Comparison of ENCODE assay signal across 25 mouse cellular contexts in genomic region chr10:20435913-20436312, GRCm38 (mm10).
"Had no signal": no experiment of that assay in that cellular context is flagged by ENCODE, and none has a peak within 500 bp of the region (broad histone marks: within the 10 kb centered on the region; RNA-seq: fewer than 3 reads in every experiment).

No protein-coding gene starts in this region.

- ATAC-seq: hindbrain, embryonic 16.5 days; inflammation-experienced regulatory T-cells, adult 6 months; intestine, embryonic 15.5 days; intestine, postnatal 0 days; liver, embryonic 12.5 days had no signal

- H3K36me3 ChIP-seq: heart, embryonic 10.5 days; hindbrain, embryonic 10.5 days; hindbrain, embryonic 12.5 days; intestine, embryonic 15.5 days; limb, embryonic 13.5 days; liver, embryonic 12.5 days had no signal

- H3K9me3 ChIP-seq: heart, embryonic 10.5 days; heart, embryonic 12.5 days; hindbrain, embryonic 10.5 days; hindbrain, embryonic 12.5 days; intestine, embryonic 15.5 days; limb, embryonic 13.5 days; limb, embryonic 15.5 days; liver, embryonic 12.5 days had no signal

- H3K4me2 ChIP-seq: heart, embryonic 12.5 days; hindbrain, embryonic 12.5 days; hindbrain, embryonic 14.5 days; intestine, embryonic 15.5 days; limb, embryonic 13.5 days; limb, embryonic 15.5 days; liver, embryonic 12.5 days had no signal

- H3K27ac ChIP-seq: gastrocnemius, adult 2 months; heart, embryonic 10.5 days; hindbrain, embryonic 10.5 days; hindbrain, embryonic 12.5 days; hindbrain, embryonic 14.5 days; intestine, embryonic 15.5 days; layer of hippocampus, adult 2 months; left cerebral cortex, adult 2 months; limb, embryonic 13.5 days; limb, embryonic 15.5 days; liver, embryonic 12.5 days; liver, embryonic 14.5 days had no signal

- H3K4me3 ChIP-seq: gastrocnemius, adult 2 months; heart, embryonic 10.5 days; heart, embryonic 12.5 days; hindbrain, embryonic 10.5 days; hindbrain, embryonic 12.5 days; intestine, embryonic 15.5 days; layer of hippocampus, adult 2 months; left cerebral cortex, adult 2 months; limb, embryonic 13.5 days; limb, embryonic 15.5 days; liver, embryonic 12.5 days had no signal

- H3K4me1 ChIP-seq: heart, embryonic 10.5 days; hindbrain, embryonic 10.5 days; hindbrain, embryonic 12.5 days; intestine, embryonic 15.5 days; limb, embryonic 15.5 days; liver, embryonic 12.5 days had no signal

- DNase-seq: gastrocnemius, adult 2 months; gastrocnemius, postnatal 10 days; gastrocnemius, postnatal 25 days; heart, postnatal 10 days; heart, postnatal 4 days; kidney, adult 18-20 months; kidney, adult 8-10 months; kidney, postnatal 10 days; kidney, postnatal 25 days; kidney, postnatal 4 days had no signal

- H3K27me3 ChIP-seq: heart, embryonic 12.5 days; hindbrain, embryonic 12.5 days; intestine, embryonic 15.5 days; limb, embryonic 13.5 days; limb, embryonic 15.5 days; liver, embryonic 12.5 days had no signal

- H3K9ac ChIP-seq: heart, embryonic 12.5 days; hindbrain, embryonic 12.5 days; hindbrain, embryonic 14.5 days; intestine, embryonic 15.5 days; limb, embryonic 13.5 days; limb, embryonic 15.5 days; liver, embryonic 12.5 days; liver, embryonic 14.5 days had no signal
